In genomic region chr10:128015068-128015934, GRCm38 (mm10) we compare ENCODE assay signal across 1 mouse cellular context.
TF ChIP-seq lines count a peak whose summit lies in the region.

TSS of gene Prim1 (plus strand) at chr10:128015168.

TF ChIP-seq in MEL, 35 proteins besides CTCF, POLR2A, EP300 and RAD21 (continued from another document):
- TF ChIP-seq TCF12 (IDR thresholded peaks at IDR 0.05; ENCODE audit: low read depth, low read length) (peak; percentile 70), CHD2 (IDR thresholded peaks at IDR 0.05; ENCODE audit: low read length) (no peak; the same call in 1 of the 2 replicates), GABPA (IDR thresholded peaks at IDR 0.05; ENCODE audit: low read depth, low read length) (no peak)
